Mouse (Mus musculus): ENCODE data around the gene Gpr26. TPM values are rescaled to one million over a fixed set of nuclear protein-coding genes. Genes with fewer than 3 reads are reported as not detected.

Gene Gpr26
- total RNA-seq, 2 experiments from 2014 or later, result 54.8 to 55.8 TPM

- DNase-seq (ENCODE audit: low spot score in 2 of 2), result no peak
- no peak for TF ChIP-seq CTCF (conservative IDR thresholded peaks at IDR 0.05)
- Histone ChIP-seq H3K4me3 (no peak overlapping the region), H3K27ac (no peak overlapping the region)
Measured at GRCm38 (mm10) chr7:131989056-131989455, 22.8 kb downstream of the Gpr26 start.

GRCm38 (mm10) chr7:131992226-131992625 is 26.0 kb downstream of the Gpr26 start:
- TF ChIP-seq CTCF (conservative IDR thresholded peaks at IDR 0.05), result no peak
- H3K4me3 ChIP-seq, result no peak overlapping the region
- no peak overlapping the region for H3K27ac ChIP-seq
- DNase-seq (ENCODE audit: low spot score in 2 of 2), result no peak

- Histone ChIP-seq H3K4me3 (no peak overlapping the region), H3K27ac (no peak overlapping the region)
- DNase-seq (ENCODE audit: low spot score in 2 of 2), result no peak
- TF ChIP-seq CTCF (conservative IDR thresholded peaks at IDR 0.05), result no peak
Measured at GRCm38 (mm10) chr7:131992873-131993272, 26.6 kb downstream of the Gpr26 start.

DNA sequence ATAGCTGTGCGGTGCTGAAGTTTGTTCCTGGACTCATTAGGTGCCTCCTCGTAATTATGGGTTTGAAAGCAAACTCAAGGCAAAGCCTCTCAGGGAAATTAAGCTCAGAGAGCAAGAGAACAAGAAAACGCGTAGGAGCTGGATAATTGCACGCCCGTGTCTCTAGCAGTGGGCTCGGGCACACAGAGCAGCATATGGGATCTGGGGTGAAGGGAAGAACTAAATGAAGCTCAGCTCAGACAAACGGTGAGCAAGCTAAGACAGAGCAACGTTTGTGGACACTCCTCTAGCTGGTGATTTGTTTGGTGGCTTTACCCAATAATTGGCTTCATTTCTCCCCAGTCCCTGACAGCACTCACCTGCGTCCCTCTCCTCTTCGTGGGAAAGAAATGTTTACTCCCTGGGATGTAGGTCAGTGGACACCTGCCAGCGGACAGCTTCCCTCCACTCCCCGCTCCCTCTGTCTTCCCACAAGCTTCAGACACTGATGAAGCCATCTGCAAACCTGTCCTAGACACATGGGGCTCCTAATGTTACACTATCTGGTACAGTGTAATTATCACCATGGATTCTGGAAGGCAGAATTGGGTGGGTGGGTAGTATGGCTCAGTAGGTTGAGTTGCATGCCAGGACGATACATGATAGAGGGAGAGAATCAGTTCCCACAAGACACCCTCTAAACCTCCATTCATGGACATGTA is 39.9 kb downstream of the Gpr26 start:
- Histone ChIP-seq H3K4me3 (no peak overlapping the region), H3K27ac (peak overlapping the region; percentile 74)
- peak; percentile 31 to 58 for DNase-seq (ENCODE audit: low spot score in 2 of 2)
- TF ChIP-seq CTCF (conservative IDR thresholded peaks at IDR 0.05), result no peak

GRCm38 (mm10) chr7:132009002-132009401 is 42.7 kb downstream of the Gpr26 start:
- DNase-seq (ENCODE audit: low spot score in 2 of 2), result no peak
- H3K4me3 ChIP-seq, result no peak overlapping the region
- H3K27ac ChIP-seq, result no peak overlapping the region
- TF ChIP-seq CTCF (conservative IDR thresholded peaks at IDR 0.05), result no peak

GRCm38 (mm10) chr7:132012969-132013679 is 46.9 kb downstream of the Gpr26 start:
- Histone ChIP-seq H3K27ac (peak overlapping the region; percentile 72), H3K4me3 (no peak overlapping the region)
- peak; percentile 23 to 59 for DNase-seq (ENCODE audit: low spot score in 2 of 2)
- no peak for TF ChIP-seq CTCF (conservative IDR thresholded peaks at IDR 0.05)

GRCm38 (mm10) chr7:132013970-132014369 is 47.7 kb downstream of the Gpr26 start:
- Histone ChIP-seq H3K27ac (peak overlapping the region; percentile 72; the same call in 1 of the 2 replicates), H3K4me3 (no peak overlapping the region)
- DNase-seq (ENCODE audit: low spot score in 2 of 2), result no peak
- TF ChIP-seq CTCF (conservative IDR thresholded peaks at IDR 0.05), result no peak

GRCm38 (mm10) chr7:132015193-132015592 is 48.9 kb downstream of the Gpr26 start:
- DNase-seq (ENCODE audit: low spot score in 2 of 2), result no peak
- Histone ChIP-seq H3K4me3 (no peak overlapping the region), H3K27ac (no peak overlapping the region)
- no peak for TF ChIP-seq CTCF (conservative IDR thresholded peaks at IDR 0.05)

DNA sequence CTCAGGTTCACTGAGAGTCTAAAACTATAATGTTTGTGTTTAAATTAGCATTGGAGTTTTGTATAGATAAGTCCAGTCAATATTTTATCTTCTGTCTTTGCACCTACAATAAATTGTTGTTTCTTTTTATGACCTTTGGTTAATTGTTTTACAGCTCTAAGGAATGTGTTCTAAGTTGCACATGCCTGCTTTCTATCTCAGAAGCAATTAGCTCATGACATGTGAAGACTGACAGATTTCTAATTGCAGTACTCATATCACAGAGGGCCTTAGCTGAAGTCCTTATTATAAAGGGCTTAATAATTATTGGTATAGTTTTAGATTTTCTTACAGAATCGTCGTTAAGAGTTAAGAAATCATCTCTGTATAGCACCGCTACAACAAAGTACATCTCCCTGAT is 49.7 kb downstream of the Gpr26 start:
- no peak for TF ChIP-seq CTCF (conservative IDR thresholded peaks at IDR 0.05)
- DNase-seq (ENCODE audit: low spot score in 2 of 2), result no peak
- Histone ChIP-seq H3K4me3 (no peak overlapping the region), H3K27ac (no peak overlapping the region)

- DNase-seq (ENCODE audit: low spot score in 2 of 2), result no peak
- no peak overlapping the region for H3K27ac ChIP-seq
- TF ChIP-seq CTCF (conservative IDR thresholded peaks at IDR 0.05), result no peak
- H3K4me3 ChIP-seq, result no peak overlapping the region
Measured at GRCm38 (mm10) chr7:132025591-132025990, 59.3 kb downstream of the Gpr26 start.

GRCm38 (mm10) chr7:132026671-132027070 is 60.4 kb downstream of the Gpr26 start:
- H3K4me3 ChIP-seq, result no peak overlapping the region
- peak in 1 of 2 experiments; percentile 25 for DNase-seq (ENCODE audit: low spot score in 2 of 2)

DNA sequence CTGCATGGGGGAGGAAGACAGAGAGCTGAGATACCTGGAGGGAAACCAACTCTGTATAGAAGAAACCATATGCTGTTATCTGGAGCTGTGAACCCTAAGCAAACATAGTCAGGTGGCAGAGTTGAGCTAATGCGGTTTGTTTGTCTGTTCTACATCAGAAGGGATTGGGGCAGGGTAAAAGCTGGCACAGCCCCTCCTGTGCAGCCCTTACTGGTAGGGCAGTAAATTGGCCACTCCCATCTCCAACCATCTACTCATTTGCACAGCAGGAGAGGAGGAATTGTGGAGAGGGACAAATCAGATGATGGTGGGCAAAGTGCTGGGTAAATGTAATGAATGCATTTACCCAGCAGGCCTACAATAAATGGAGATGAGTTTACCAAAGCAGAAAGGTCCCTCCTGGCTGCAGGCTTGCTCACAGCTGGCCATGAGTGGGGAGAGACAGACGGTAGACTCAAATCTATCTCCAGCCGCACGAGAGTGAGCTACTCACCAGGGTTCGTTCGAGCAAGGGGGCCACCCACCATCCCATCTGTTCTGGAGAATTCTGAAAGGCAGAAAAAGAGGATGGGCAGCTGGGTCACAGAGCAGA is 65.8 kb downstream of the Gpr26 start:
- peak overlapping the region; percentile 54; the same call in 1 of the 2 replicates for H3K27ac ChIP-seq
- DNase-seq (ENCODE audit: low spot score in 2 of 2), result no peak
- 0 out of 2 replicates have a peak, but pooled peaks have one; percentile 10 for TF ChIP-seq CTCF (conservative IDR thresholded peaks at IDR 0.05)
- no peak overlapping the region for H3K4me3 ChIP-seq

More at GRCm38 (mm10) chr7:132026671-132027070, 60.4 kb downstream of the Gpr26 start:
- H3K27ac ChIP-seq, result no peak overlapping the region
- no peak for TF ChIP-seq CTCF (conservative IDR thresholded peaks at IDR 0.05)

Other genes with a start within 250 kb of the Gpr26 start
- 1 to 10 TPM; 1.1 to 2.5 TPM for gene Cpxm2, start 188.3 kb downstream of the Gpr26 start, total RNA-seq (2021)